Mouse (Mus musculus) hindbrain, embryonic 11.5 days (tissue): ENCODE measurements around the gene Tcp10a. TPM values are rescaled to one million over a fixed set of nuclear protein-coding genes. Genes with fewer than 3 reads are reported as not detected.
A peak's percentile ranks its signal among the peaks of the same experiment; 100 is the strongest.
"Not testable (repeated sequence)": the region's sequence is repeated elsewhere in the genome, so short reads cannot be mapped to it uniquely, and the experiment has no call there.

Source experiments
- ATAC-seq: fragments of 200-750 bp; cut with Nextera tagmentation; 2 replicates; pipeline ENCODE4 v1.8.0; 2017; ENCODE audit warnings: mild to moderate bottlenecking, moderate TSS enrichment, moderate library complexity; ENCODE audit not compliant: low FRiP score
- DNase-seq: peaks from one replicate; pipeline ENCODE4 v3.0.0-alpha.2; 2015; ENCODE audit warnings: low spot score
- H3K27ac ChIP-seq: fragments of 300-500 bp; sonication (generic); 2 replicates; pipeline ENCODE4 v1.5.1; 2014; ENCODE audit warnings: mild to moderate bottlenecking, low read depth, low read length
- H3K27me3 ChIP-seq: fragments of 300-500 bp; sonication (generic); 2 replicates; pipeline ENCODE4 v1.6.1; 2014; ENCODE audit warnings: mild to moderate bottlenecking, low read length, moderate library complexity, mixed read lengths; ENCODE audit not compliant: control insufficient read depth, insufficient read depth
- H3K36me3 ChIP-seq: fragments of 300-500 bp; sonication (generic); 2 replicates; pipeline ENCODE4 v1.6.1; 2014; ENCODE audit warnings: mild to moderate bottlenecking, low read length, moderate library complexity, mixed read lengths; ENCODE audit not compliant: control insufficient read depth, insufficient read depth
- H3K4me1 ChIP-seq: fragments of 300-500 bp; sonication (generic); replicated peaks from 2 replicates; pipeline ENCODE4 v1.6.1; 2014; ENCODE audit warnings: low read length, mixed read lengths; ENCODE audit not compliant: control insufficient read depth, insufficient read depth
- H3K4me2 ChIP-seq: fragments of 300-500 bp; sonication (generic); replicated peaks from 2 replicates; pipeline ENCODE4 v1.6.1; 2014; ENCODE audit warnings: mild to moderate bottlenecking, low read depth, low read length
- H3K4me3 ChIP-seq: fragments of 300-500 bp; sonication (generic); 2 replicates; pipeline ENCODE4 v1.5.1; 2014; ENCODE audit warnings: low read depth, low read length
- H3K9ac ChIP-seq: fragments of 300-500 bp; sonication (generic); 2 replicates; pipeline ENCODE4 v1.6.1; 2014; ENCODE audit warnings: low read depth, low read length
- H3K9me3 ChIP-seq: fragments of 300-500 bp; sonication (generic); 2 replicates; pipeline ENCODE4 v1.6.1; 2016; ENCODE audit warnings: low read length; ENCODE audit not compliant: control insufficient read depth
- WGBS: fragments of 180-500 bp; shearing (Covaris S2); extraction: QIAGEN DNeasy Blood & Tissue Kit; methylation state at CpG from one replicate; pipeline ENCODE4 v1.1.7; 2014; 5-methylcytosine and 5-hydroxymethylcytosine counted together
- polyA plus RNA-seq: library from polyadenylated mRNA; unstranded; fragments of >200 nt; fragmentation: Nextera tagmentation; extraction: Ambion mirVana; gene quantifications from 2 replicates; pipeline ENCODE4 v1.2.1, GENCODE M21; 2014

Gene Tcp10a
- polyA plus RNA-seq, 1 experiment from 2014 or later = not detected

DNA sequence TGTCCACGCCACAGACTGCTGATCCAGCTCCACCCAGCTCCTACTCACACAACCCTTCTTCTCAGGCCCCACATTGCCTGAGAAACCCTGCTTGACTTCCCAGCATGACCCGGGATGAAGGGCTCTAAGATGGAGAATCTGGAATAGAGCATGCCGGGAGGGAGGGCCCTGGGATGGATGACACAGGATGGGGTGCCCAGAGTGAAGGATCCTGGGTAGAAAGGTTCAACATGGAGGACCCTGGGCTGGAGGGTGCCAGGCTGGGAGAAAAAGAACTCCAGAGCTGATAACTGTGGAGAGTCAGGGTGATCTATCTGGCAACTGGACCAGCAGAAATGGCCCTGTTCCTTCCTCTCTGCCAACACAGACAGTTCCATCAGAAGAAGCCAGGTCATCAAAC, 41.2 kb downstream of the Tcp10a start:
- not testable (repeated sequence) for H3K36me3 ChIP-seq, H3K9ac ChIP-seq, H3K27me3 ChIP-seq, H3K9me3 ChIP-seq, H3K27ac ChIP-seq, H3K4me1 ChIP-seq, H3K4me3 ChIP-seq, ATAC-seq, DNase-seq, H3K4me2 ChIP-seq
- WGBS = no CpG with 5 or more reads among the region's 3 CpGs

DNA sequence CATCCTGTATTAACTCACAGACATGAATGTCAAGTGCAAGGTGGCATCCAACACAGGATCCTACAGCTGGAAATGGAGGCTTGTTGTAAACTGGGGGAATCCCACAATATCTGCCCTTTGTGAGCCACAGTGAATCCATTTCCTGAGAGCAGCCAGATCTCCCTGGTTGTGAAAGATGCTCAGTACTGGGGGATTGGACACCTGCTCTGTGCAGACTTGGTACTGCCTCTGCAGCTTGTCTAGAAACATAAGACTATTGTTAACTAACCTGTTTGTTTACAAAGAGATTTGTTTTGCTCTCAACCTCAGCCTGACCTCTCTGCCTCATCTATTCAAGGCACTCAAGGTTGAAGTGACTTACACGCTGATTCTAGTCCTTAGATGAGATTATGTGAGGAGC, 41.8 kb downstream of the Tcp10a start:
- 0 out of 2 replicates have a peak, but pooled peaks have one; percentile 18 for ATAC-seq
- no CpG with 5 or more reads among the region's 1 CpGs for WGBS
- H3K9ac ChIP-seq, H3K4me2 ChIP-seq, H3K27ac ChIP-seq, DNase-seq, H3K4me1 ChIP-seq, H3K36me3 ChIP-seq, H3K9me3 ChIP-seq, H3K4me3 ChIP-seq, H3K27me3 ChIP-seq: not testable (repeated sequence)

DNA sequence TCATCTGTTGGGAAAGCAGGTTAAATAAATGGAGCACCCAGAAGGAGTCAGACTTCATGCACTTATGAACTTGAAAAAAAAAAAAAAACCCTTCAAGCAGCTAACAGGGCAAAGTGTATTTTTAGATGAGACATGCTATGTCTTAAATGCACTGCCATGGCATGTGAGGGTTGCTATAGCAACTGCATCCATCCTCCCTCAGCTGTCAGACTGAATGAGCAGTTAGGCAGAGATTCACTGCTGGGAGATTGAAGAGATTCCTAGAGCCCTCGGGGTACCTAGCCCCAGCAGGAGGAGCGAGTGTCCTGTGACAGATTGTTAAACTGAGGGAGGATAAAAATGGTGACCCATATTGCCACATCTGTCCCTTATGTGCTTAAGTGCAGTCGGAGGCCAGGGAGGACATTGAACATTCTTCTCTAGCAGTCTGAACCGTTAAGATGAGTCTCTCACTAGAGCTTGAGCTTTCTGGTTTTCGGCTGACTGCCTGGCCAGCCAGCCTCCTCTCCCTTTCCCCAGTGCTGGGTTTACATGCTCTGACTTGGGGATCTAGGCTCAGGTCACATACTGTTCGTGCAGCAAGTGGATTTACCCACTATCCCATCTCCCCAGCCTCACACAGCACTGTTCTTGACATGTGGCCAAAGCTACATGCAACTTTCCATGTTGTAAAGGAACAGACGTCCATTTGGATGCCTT, 42.4 kb downstream of the Tcp10a start:
- ATAC-seq = peak; percentile 68; the same call in 1 of the 2 replicates
- H3K4me1 ChIP-seq, H3K36me3 ChIP-seq, H3K27me3 ChIP-seq, H3K4me2 ChIP-seq, H3K9ac ChIP-seq, H3K4me3 ChIP-seq, H3K27ac ChIP-seq, H3K9me3 ChIP-seq: not testable (repeated sequence)
- peak; percentile 8 for DNase-seq
- WGBS = 18% methylated on average over 3 of the region's 7 CpGs

DNA sequence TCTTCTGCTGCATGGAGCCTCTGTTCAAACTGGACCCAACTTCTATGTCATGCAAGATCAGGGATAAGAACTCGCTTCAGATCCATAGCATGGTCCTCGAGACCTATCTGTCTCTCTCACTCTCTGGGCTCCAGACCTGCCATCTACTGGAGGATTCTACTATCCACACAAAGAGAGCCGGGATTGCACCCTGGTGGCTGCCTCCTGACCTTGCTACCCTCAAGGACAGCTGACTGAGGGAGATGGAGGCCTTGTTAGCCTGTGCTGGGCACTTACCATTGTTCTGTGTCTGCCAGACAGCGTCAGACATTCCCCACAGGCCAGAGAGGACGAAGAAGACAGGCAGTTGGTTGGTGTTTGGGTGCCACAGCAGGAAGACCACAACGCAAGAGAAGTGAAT, 45.0 kb downstream of the Tcp10a start:
- not testable (repeated sequence) for H3K4me2 ChIP-seq, H3K36me3 ChIP-seq, H3K9ac ChIP-seq, H3K4me1 ChIP-seq, H3K27me3 ChIP-seq, ATAC-seq, DNase-seq, H3K4me3 ChIP-seq, H3K27ac ChIP-seq, H3K9me3 ChIP-seq
- 65% methylated on average over 5 of the region's 6 CpGs for WGBS

DNA sequence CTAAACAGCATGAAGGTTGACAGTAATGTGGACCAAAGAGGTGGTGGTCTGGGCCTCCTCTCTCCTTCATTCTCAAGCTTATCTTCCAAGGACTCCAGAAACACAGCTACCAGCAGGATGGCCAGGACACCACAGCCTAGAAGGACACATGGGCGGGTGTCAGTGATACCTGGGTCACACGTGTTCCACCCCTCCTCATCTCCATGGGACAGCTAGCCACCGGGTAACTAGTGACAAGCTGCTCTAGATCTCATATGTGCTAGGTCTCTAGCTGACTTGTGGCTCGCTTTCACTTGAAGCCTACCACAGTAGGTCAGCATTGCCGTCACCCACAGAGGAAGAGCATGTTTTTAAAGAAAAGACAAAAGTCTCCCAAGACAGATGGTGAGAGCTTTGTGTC, 47.4 kb downstream of the Tcp10a start, which contains the start of gene Gm49630:
Gene Gm49630 (minus strand): TSS at position 101 of the 400 bp plus-strand sequence.
- H3K9me3 ChIP-seq, H3K4me1 ChIP-seq, H3K4me3 ChIP-seq, H3K27me3 ChIP-seq, ATAC-seq, H3K9ac ChIP-seq, H3K36me3 ChIP-seq, H3K27ac ChIP-seq, H3K4me2 ChIP-seq, DNase-seq: not testable (repeated sequence)
- 82% methylated on average over 2 of the region's 5 CpGs for WGBS

DNA sequence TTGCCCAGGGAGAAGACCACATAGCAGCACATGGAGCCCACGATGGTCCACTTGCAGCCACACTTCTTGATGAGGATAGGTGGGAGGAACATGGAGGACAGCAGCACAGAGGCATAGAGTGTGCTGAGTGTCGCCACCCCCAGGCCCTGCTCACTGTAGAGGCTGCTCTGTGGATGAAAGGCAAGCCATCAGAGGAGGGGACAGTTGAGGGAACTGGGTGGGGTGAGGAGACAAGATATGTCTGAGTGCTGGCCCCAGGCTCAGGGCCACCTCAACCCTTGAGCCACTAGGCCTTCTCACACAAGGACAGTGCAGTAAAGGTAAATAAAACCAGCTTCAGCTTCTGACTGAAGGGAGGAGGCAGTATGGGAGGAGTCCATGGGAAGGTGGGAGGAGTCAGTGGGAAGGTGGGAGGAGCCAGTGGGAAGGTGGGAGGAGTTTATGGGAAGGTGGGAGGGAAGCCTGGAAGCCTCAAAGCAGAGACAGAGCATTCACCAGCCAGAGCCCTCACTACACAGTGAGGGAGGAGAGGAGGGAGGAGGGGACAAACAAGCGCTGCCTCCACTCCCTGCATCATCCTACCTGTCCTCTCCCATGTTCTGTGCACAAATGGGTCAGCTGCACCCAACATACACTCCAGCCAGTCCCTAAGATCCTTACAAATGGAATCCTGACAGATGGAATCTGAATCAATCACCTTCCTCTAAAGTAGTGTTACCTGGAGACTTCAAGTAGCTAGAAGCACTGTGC, 52.7 kb downstream of the Tcp10a start:
- not testable (repeated sequence) for H3K4me3 ChIP-seq, H3K9ac ChIP-seq, H3K27me3 ChIP-seq, H3K4me2 ChIP-seq, H3K27ac ChIP-seq, H3K36me3 ChIP-seq, DNase-seq, H3K4me1 ChIP-seq, H3K9me3 ChIP-seq
- ATAC-seq = peak; percentile 63; the same call in 1 of the 2 replicates
- 100% methylated on average over 1 of the region's 3 CpGs for WGBS

DNA sequence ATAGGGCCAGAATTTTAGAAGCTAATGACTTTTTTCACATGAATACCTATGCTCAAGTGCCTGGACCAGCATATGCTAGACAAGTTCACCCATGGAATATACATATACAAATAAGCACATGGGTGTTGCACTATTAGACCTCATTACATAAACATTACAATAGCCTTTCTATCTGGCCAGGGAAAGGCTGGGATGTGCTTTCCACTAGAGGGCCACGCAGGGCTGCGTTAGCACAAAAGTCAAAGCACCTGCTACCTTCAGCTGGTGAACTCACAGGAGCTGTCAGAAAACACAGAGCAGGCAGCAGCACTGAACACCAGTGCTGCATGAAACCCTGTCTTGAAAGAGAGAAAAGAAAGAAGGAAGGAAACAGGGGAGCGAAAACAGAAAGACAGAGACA, 53.5 kb downstream of the Tcp10a start:
- not testable (repeated sequence) for DNase-seq, H3K9me3 ChIP-seq, H3K27me3 ChIP-seq, ATAC-seq, H3K4me3 ChIP-seq, H3K27ac ChIP-seq, H3K4me2 ChIP-seq, H3K4me1 ChIP-seq, H3K9ac ChIP-seq, H3K36me3 ChIP-seq
- 20% methylated on average over 1 of the region's 3 CpGs for WGBS

DNA sequence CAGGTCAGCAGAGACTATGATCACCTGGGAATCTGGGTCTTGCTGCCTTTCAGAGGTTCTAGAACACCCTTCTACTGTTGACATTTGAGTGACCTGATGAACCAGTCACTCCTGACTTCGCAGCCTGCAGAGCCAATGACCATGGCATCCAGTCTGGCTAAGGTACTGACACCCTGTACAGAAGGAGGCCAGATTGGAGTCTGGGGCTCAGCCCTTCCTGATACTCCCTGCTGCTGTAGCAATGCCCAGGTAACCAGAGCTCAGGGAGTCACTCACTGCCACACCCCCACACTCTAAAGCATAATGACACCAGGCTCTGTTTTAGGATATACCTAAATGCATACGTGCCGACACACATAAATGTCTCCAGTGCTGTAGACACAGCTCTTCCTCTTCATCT, 58.3 kb downstream of the Tcp10a start:
- not testable (repeated sequence) for H3K36me3 ChIP-seq, ATAC-seq, H3K4me3 ChIP-seq, H3K27ac ChIP-seq, DNase-seq, H3K4me1 ChIP-seq, H3K9me3 ChIP-seq, H3K27me3 ChIP-seq, H3K9ac ChIP-seq, H3K4me2 ChIP-seq
- 87% methylated on average over 1 of the region's 3 CpGs for WGBS
